Mouse (Mus musculus) cerebellum, adult 2 months (tissue): Measurements from ENCODE around the gene Ckap2l.

Experiments
- CTCF ChIP-seq: fragments of 200-500 bp; IDR thresholded peaks from 2 replicates; pipeline ENCODE4 v1.5.1; 2011; ENCODE audit warnings: low read depth, mild to moderate bottlenecking, control low read depth, low read length, moderate library complexity, borderline replicate concordance; ENCODE audit not compliant: insufficient read depth
- POLR2A ChIP-seq: fragments of 200-500 bp; IDR thresholded peaks from 2 replicates; pipeline ENCODE4 v1.6.1; 2011; ENCODE audit warnings: low read length, control low read depth, borderline replicate concordance; ENCODE audit not compliant: insufficient read depth

DNA sequence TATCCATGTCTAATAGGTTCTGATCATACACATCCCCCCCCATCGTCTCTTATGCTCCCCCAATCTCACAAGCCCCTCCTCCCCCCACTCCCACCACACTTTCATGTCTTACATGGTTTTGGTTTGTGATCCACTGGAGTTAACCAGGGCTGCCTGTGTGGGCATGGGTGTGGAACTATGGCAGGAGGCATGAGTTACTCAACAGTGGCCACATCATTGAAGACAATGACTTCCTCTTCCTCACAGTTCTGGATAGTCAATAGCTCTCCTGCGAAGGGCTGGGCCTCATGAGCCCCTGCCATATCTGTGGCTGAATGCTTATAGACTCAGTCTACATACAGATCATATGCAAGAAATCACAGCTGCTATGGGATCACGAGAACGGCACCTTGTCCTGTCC, 31.2 kb upstream of the Ckap2l start:
- TF ChIP-seq CTCF (no peak), POLR2A (no peak)
